Mouse (Mus musculus) cortical plate, adult 2 months (tissue): ENCODE measurements around the gene Allc. TPM values are rescaled to one million over a fixed set of nuclear protein-coding genes. Genes with fewer than 3 reads are reported as not detected.
A peak's percentile ranks its signal among the peaks of the same experiment; 100 is the strongest.

Experiments used
- H3K27ac ChIP-seq: fragments of 200-500 bp; 2 replicates; pipeline ENCODE4 v1.5.1; 2012; ENCODE audit warnings: low read length, control low read depth, inconsistent platforms; ENCODE audit not compliant: insufficient read depth
- H3K4me1 ChIP-seq: fragments of 200-500 bp; 2 replicates; pipeline ENCODE4 v1.6.1; 2011; ENCODE audit warnings: low read length; ENCODE audit not compliant: control insufficient read depth, insufficient read depth
- H3K4me3 ChIP-seq: fragments of 200-500 bp; 2 replicates; pipeline ENCODE4 v1.5.1; 2011; ENCODE audit warnings: mild to moderate bottlenecking, low read length, control low read depth; ENCODE audit not compliant: insufficient read depth
- CTCF ChIP-seq: fragments of 200-500 bp; IDR thresholded peaks from 2 replicates; pipeline ENCODE4 v1.5.1; 2011; ENCODE audit warnings: mild to moderate bottlenecking, control low read depth, low read length; ENCODE audit not compliant: insufficient read depth; ENCODE audit errors: extremely low read depth
- POLR2A ChIP-seq: fragments of 200-500 bp; IDR thresholded peaks from 2 replicates; pipeline ENCODE4 v1.6.1; 2011; ENCODE audit warnings: mild to moderate bottlenecking, low read length, control low read depth; ENCODE audit not compliant: insufficient read depth; ENCODE audit errors: extremely low read depth
- polyA plus RNA-seq: library from polyadenylated mRNA; depleted of rRNA; stranded (reverse); fragments of >200 nt; gene quantifications from 2 replicates; pipeline ENCODE4 v1.2.3, GENCODE M21; 2012

Allc gene
- polyA plus RNA-seq, 1 experiment, result 0.46 TPM

- H3K4me3 ChIP-seq, result no peak overlapping the region
- TF ChIP-seq POLR2A, result no peak
- no peak for TF ChIP-seq CTCF
- H3K4me1 ChIP-seq, result 0 out of 2 replicates have a peak, but pooled peaks cover 2% of the 10 kb centered on the region
- no peak overlapping the region for H3K27ac ChIP-seq
Observed at GRCm38 (mm10) chr12:28612391-28612790, 30.1 kb upstream of the Allc start.

GRCm38 (mm10) chr12:28607546-28608305 lies 25.4 kb upstream of the Allc start:
- peak overlapping the region; percentile 52; the same call in 1 of the 2 replicates for H3K27ac ChIP-seq
- peak overlapping the region; percentile 19 for H3K4me3 ChIP-seq
- TF ChIP-seq POLR2A (peak; percentile 44; the same call in 1 of the 2 replicates), CTCF (no peak)
- H3K4me1 ChIP-seq, result 0 out of 2 replicates have a peak, but pooled peaks cover 2% of the 10 kb centered on the region

- no peak overlapping the region for H3K27ac ChIP-seq
- TF ChIP-seq POLR2A (no peak), CTCF (no peak)
- 0 out of 2 replicates have a peak, but pooled peaks cover 2% of the 10 kb centered on the region for H3K4me1 ChIP-seq
- H3K4me3 ChIP-seq, result no peak overlapping the region
Observed at GRCm38 (mm10) chr12:28603494-28603893, 21.2 kb upstream of the Allc start.

GRCm38 (mm10) chr12:28602259-28602658 lies 19.9 kb upstream of the Allc start:
- no peak overlapping the region for H3K4me3 ChIP-seq
- H3K27ac ChIP-seq, result no peak overlapping the region
- TF ChIP-seq POLR2A, result no peak
- no peak for TF ChIP-seq CTCF
- H3K4me1 ChIP-seq, result no peaks in the 10 kb centered on the region

- H3K27ac ChIP-seq, result no peak overlapping the region
- no peaks in the 10 kb centered on the region for H3K4me1 ChIP-seq
- no peak overlapping the region for H3K4me3 ChIP-seq
- TF ChIP-seq CTCF, result no peak
- no peak for TF ChIP-seq POLR2A
Observed at GRCm38 (mm10) chr12:28598526-28598991, 16.2 kb upstream of the Allc start.

GRCm38 (mm10) chr12:28598110-28598509 lies 15.8 kb upstream of the Allc start:
- no peak overlapping the region for H3K4me3 ChIP-seq
- no peaks in the 10 kb centered on the region for H3K4me1 ChIP-seq
- no peak for TF ChIP-seq CTCF
- TF ChIP-seq POLR2A, result no peak
- no peak overlapping the region for H3K27ac ChIP-seq

- Histone ChIP-seq H3K4me3 (no peak overlapping the region), H3K27ac (no peak overlapping the region), H3K4me1 (no peaks in the 10 kb centered on the region)
- no peak for TF ChIP-seq POLR2A
- TF ChIP-seq CTCF, result no peak
Observed at GRCm38 (mm10) chr12:28597699-28598098, 15.4 kb upstream of the Allc start.

GRCm38 (mm10) chr12:28596851-28597250 lies 14.5 kb upstream of the Allc start:
- TF ChIP-seq CTCF, result no peak
- TF ChIP-seq POLR2A, result no peak
- Histone ChIP-seq H3K27ac (no peak overlapping the region), H3K4me3 (no peak overlapping the region), H3K4me1 (no peaks in the 10 kb centered on the region)

GRCm38 (mm10) chr12:28590428-28590827 lies 8.1 kb upstream of the Allc start:
- Histone ChIP-seq H3K4me3 (no peak overlapping the region), H3K4me1 (peaks cover 1% of the 10 kb centered on the region; the same call in 1 of the 2 replicates), H3K27ac (no peak overlapping the region)
- TF ChIP-seq POLR2A (no peak), CTCF (no peak)

GRCm38 (mm10) chr12:28589090-28589868 lies 7.0 kb upstream of the Allc start:
- Histone ChIP-seq H3K27ac (peak overlapping the region; percentile 74), H3K4me1 (peaks cover 1% of the 10 kb centered on the region; the same call in 1 of the 2 replicates), H3K4me3 (peak overlapping the region; percentile 0)
- peak; percentile 95 for TF ChIP-seq CTCF
- no peak for TF ChIP-seq POLR2A

- Histone ChIP-seq H3K27ac (peak overlapping the region; percentile 74), H3K4me3 (no peak overlapping the region), H3K4me1 (peaks cover 1% of the 10 kb centered on the region; the same call in 1 of the 2 replicates)
- TF ChIP-seq CTCF, result no peak
- peak; percentile 65 for TF ChIP-seq POLR2A
Observed at GRCm38 (mm10) chr12:28587949-28588348, 5.6 kb upstream of the Allc start.
